Mouse (Mus musculus) small intestine, adult 2 months (tissue): ENCODE measurements around the gene Ccdc42. TPM values are rescaled to one million over a fixed set of nuclear protein-coding genes. Genes with fewer than 3 reads are reported as not detected.

Experiments
- H3K27ac ChIP-seq: fragments of 200-500 bp; 2 replicates; pipeline ENCODE4 v1.5.1; 2012; ENCODE audit warnings: low read depth, low read length, control low read depth, inconsistent platforms; ENCODE audit not compliant: insufficient read depth
- H3K27me3 ChIP-seq: fragments of 200-500 bp; 2 replicates; pipeline ENCODE4 v1.6.1; 2012; ENCODE audit warnings: mild to moderate bottlenecking, moderate library complexity, low read length, inconsistent platforms; ENCODE audit not compliant: control insufficient read depth, insufficient read depth
- H3K36me3 ChIP-seq: fragments of 200-500 bp; 2 replicates; pipeline ENCODE4 v1.6.1; 2012; ENCODE audit warnings: mild to moderate bottlenecking, low read length, control low read depth, inconsistent platforms; ENCODE audit not compliant: control insufficient read depth, insufficient read depth
- H3K4me1 ChIP-seq: fragments of 200-500 bp; 2 replicates; pipeline ENCODE4 v1.6.1; 2012; ENCODE audit warnings: low read length, inconsistent platforms, mixed read lengths; ENCODE audit not compliant: control insufficient read depth, insufficient read depth, insufficient read length
- H3K4me3 ChIP-seq: fragments of 200-500 bp; 2 replicates; pipeline ENCODE4 v1.5.1; 2012; ENCODE audit warnings: low read depth, mild to moderate bottlenecking, control low read depth, inconsistent platforms, low read length, moderate library complexity
- CTCF ChIP-seq: fragments of 200-500 bp; IDR thresholded peaks from 2 replicates; pipeline ENCODE4 v1.5.1; 2012; ENCODE audit warnings: low read depth, mild to moderate bottlenecking, control low read depth, inconsistent platforms, low read length, moderate library complexity, mixed read lengths; ENCODE audit not compliant: insufficient replicate concordance, insufficient read length; ENCODE audit errors: extremely low read depth
- POLR2A ChIP-seq: fragments of 200-500 bp; IDR thresholded peaks from 2 replicates; pipeline ENCODE4 v1.6.1; 2012; ENCODE audit warnings: low read depth, mild to moderate bottlenecking, control low read depth, inconsistent platforms, low read length, moderate library complexity
- WGBS: fragments of 180-500 bp; shearing (Covaris S2); methylation state at CpG from one replicate; pipeline ENCODE4 v1.1.7; 2018; 5-methylcytosine and 5-hydroxymethylcytosine counted together
- polyA plus RNA-seq: library from polyadenylated mRNA; depleted of rRNA; stranded (reverse); fragments of >200 nt; gene quantifications from 2 replicates; pipeline ENCODE4 v1.2.3, GENCODE M21; 2012

Gene Ccdc42
- polyA plus RNA-seq, 1 experiment = 1.6 TPM

GRCm38 (mm10) chr11:68553981-68554471, 32.8 kb upstream of the Ccdc42 start:
- no peak overlapping the region for H3K27ac ChIP-seq
- H3K27me3 ChIP-seq = no peaks in the 10 kb centered on the region
- 16% methylated on average over 8 of the region's 8 CpGs for WGBS
- H3K4me3 ChIP-seq = no peak overlapping the region
- TF ChIP-seq CTCF = peak; percentile 30; the same call in 1 of the 2 replicates
- TF ChIP-seq POLR2A = no peak
- no peaks in the 10 kb centered on the region for H3K36me3 ChIP-seq
- peaks cover 9% of the 10 kb centered on the region for H3K4me1 ChIP-seq

GRCm38 (mm10) chr11:68555918-68556584, 30.8 kb upstream of the Ccdc42 start, which contains the start of gene Mfsd6l:
Gene Mfsd6l, plus strand, starts transcription at chr11:68556186.
- peak within 1 kb of the TSS; percentile 74 for H3K4me3 ChIP-seq
- no peaks in the 10 kb centered on the region for H3K36me3 ChIP-seq
- H3K27me3 ChIP-seq = no peaks in the 10 kb centered on the region
- peak within 1 kb of the TSS; percentile 77 for H3K27ac ChIP-seq
- H3K4me1 ChIP-seq = peaks cover 10% of the 10 kb centered on the region
- peak; percentile 33; the same call in 1 of the 2 replicates for TF ChIP-seq POLR2A
- peak; percentile 75 for TF ChIP-seq CTCF
- 11% methylated on average over 37 of the region's 37 CpGs for WGBS

- H3K4me1 ChIP-seq = peaks cover 15% of the 10 kb centered on the region
- TF ChIP-seq CTCF (peak; percentile 27; the same call in 1 of the 2 replicates), POLR2A (no peak)
- no peak overlapping the region for H3K27ac ChIP-seq
- H3K4me3 ChIP-seq = no peak overlapping the region
- WGBS = 67% methylated on average over 1 of the region's 1 CpGs
- no peaks in the 10 kb centered on the region for H3K36me3 ChIP-seq
- no peaks in the 10 kb centered on the region for H3K27me3 ChIP-seq
Observed at GRCm38 (mm10) chr11:68559546-68559945, 27.3 kb upstream of the Ccdc42 start.

- H3K4me3 ChIP-seq = no peak overlapping the region
- peaks cover 19% of the 10 kb centered on the region for H3K4me1 ChIP-seq
- TF ChIP-seq CTCF (no peak), POLR2A (no peak)
- WGBS = 83% methylated on average over 11 of the region's 11 CpGs
- no peaks in the 10 kb centered on the region for H3K36me3 ChIP-seq
- no peak overlapping the region for H3K27ac ChIP-seq
- no peaks in the 10 kb centered on the region for H3K27me3 ChIP-seq
Observed at GRCm38 (mm10) chr11:68561957-68562950, 24.6 kb upstream of the Ccdc42 start.

GRCm38 (mm10) chr11:68564356-68565031, 22.3 kb upstream of the Ccdc42 start:
- peak overlapping the region; percentile 93 for H3K27ac ChIP-seq
- TF ChIP-seq POLR2A = no peak
- no peak for TF ChIP-seq CTCF
- 26% methylated on average over 13 of the region's 13 CpGs for WGBS

GRCm38 (mm10) chr11:68565032-68565429, 21.8 kb upstream of the Ccdc42 start:
- peaks cover 12% of the 10 kb centered on the region for H3K4me1 ChIP-seq
- no peak overlapping the region for H3K4me3 ChIP-seq
- H3K27me3 ChIP-seq = no peaks in the 10 kb centered on the region
- H3K36me3 ChIP-seq = no peaks in the 10 kb centered on the region
- TF ChIP-seq POLR2A (no peak), CTCF (no peak)
- H3K27ac ChIP-seq = peak overlapping the region; percentile 93
- 29% methylated on average over 3 of the region's 3 CpGs for WGBS

More at GRCm38 (mm10) chr11:68564356-68565031, 22.3 kb upstream of the Ccdc42 start:
- Histone ChIP-seq H3K4me1 (peaks cover 12% of the 10 kb centered on the region), H3K4me3 (no peak overlapping the region), H3K36me3 (no peaks in the 10 kb centered on the region), H3K27me3 (no peaks in the 10 kb centered on the region)
